Mouse (Mus musculus) CH12.LX (cell line): ENCODE data around the gene Degs2.

Experiments used
- CTCF ChIP-seq, 2 experiments: IDR thresholded peaks in 1 of 2; conservative IDR thresholded peaks in 1 of 2; 2 replicates each; pipeline ENCODE4 v1.5.1; 2011 to 2012; ENCODE audit warnings: low read depth in 2 of 2, low read length in 2 of 2, improper control_type of control experiment in 1 of 2, inconsistent platforms in 1 of 2, mild to moderate bottlenecking in 1 of 2, moderate library complexity in 1 of 2
- MAX ChIP-seq: IDR thresholded peaks from 2 replicates; pipeline ENCODE4 v1.6.1; 2011; ENCODE audit warnings: low read length, improper control_type of control experiment
- ZMIZ1 ChIP-seq: IDR thresholded peaks from 2 replicates; pipeline ENCODE4 v1.6.1; 2012; ENCODE audit warnings: low read depth, mild to moderate bottlenecking, inconsistent platforms, low read length, improper control_type of control experiment
- ZNF384 ChIP-seq: IDR thresholded peaks from 2 replicates; pipeline ENCODE4 v1.6.1; 2012; ENCODE audit warnings: low read depth, low read length, improper control_type of control experiment, inconsistent platforms

GRCm38 (mm10) chr12:108668606-108669235 lies 33.4 kb downstream of the Degs2 start:
- TF ChIP-seq ZMIZ1 (no peak), MAX (no peak), ZNF384 (no peak), CTCF (conservative IDR thresholded peaks at IDR 0.05 in 1 of 2, IDR thresholded peaks at IDR 0.05 in 1 of 2; ENCODE audit: low read depth in 2 of 2, low read length in 2 of 2) (no peak)
